Mouse (Mus musculus) right cerebral cortex, postnatal 10 days (tissue): ENCODE results near the gene Exosc9.
"Not testable (repeated sequence)": the region's sequence is repeated elsewhere in the genome, so short reads cannot be mapped to it uniquely, and the experiment has no call there.

ENCODE experiments used
- DNase-seq, 2 experiments: peaks; one replicate each; pipeline ENCODE4 v3.0.0; 2021; ENCODE audit warnings: low spot score in 2 of 2

Gene Exosc9

DNA sequence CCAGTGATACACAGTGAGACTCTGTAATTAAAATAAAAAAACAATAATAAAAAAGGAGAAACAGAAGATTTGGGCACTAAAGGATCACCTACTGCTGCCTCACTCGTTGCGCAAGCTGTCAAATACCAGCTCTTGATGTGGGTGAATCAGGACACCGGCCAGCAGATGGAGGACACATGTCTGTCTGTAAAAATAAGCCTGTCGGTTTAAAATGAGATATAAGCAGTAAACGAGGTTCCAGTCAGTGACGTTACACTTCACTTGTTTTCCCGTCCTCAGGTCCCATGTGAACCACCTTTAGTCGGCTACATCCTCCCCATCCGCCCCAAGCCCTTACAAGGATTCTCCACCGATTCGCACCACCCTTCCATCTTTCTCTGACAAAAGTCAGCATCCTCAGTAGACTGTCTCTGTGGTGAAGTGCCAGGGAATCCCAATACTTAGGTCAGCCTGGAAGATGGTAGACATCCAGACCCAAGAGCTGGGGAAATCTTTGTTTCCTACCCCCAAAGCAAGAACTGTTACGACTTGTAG lies 488 bp upstream of the Exosc9 start:
- DNase-seq: peak; percentile 35 to 57

DNA sequence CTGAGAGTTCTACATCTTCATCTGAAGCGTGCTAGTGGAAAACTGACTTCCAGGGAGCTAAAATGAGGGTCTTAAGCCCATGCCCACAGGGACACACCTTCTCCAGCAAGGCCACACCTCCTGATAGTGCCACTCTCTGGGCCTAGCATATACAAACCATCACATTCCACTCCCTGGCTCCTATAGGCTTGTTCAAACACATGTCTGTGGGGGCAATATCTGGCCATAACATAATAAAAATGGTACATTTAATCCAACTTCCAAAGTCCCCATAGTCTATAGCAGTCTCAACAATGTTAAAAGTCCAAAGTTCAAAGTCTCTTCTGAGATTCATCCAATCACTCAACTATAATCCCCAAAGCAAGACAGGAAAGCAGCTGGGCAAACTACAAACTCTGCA lies 5.2 kb downstream of the Exosc9 start:
- no peak for DNase-seq

DNA sequence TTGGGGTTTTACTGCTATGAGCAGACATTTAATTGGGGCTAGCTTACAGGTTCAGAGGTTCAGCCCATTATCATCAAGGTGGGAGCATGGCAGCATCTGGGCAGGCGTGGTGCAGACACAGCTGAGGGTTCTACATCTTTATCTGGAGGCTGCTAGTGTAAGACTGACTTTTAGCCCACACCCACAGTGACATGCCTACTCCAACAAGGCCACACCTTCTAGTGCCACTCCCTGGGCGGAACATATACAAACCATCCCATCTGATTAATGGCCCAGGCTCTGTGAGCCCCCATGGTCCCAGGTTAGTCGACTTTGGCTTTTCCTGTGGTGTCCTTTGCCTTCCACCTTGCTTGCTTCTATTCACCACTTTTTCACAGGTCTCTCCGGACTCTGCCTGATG lies 7.2 kb downstream of the Exosc9 start:
- DNase-seq: no peak

DNA sequence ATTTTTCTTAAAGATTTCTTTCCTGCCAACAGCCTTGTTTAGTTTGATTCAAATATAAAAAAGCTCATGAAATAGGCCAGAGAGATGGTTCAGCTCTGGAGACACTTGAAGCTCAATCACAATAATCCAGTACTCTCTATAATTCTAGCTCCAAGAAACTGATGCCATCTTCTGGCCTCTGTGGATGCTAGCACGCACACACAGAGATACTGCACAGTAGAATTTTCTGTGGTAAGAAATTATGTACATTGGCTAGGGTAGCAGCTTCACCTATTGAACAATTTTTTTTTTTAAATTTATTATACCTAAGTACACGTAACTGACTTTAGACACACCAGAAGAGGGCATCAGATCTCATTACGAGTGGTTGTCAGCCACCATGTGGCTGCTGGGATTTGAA lies 11.3 kb downstream of the Exosc9 start:
- no peak for DNase-seq

DNA sequence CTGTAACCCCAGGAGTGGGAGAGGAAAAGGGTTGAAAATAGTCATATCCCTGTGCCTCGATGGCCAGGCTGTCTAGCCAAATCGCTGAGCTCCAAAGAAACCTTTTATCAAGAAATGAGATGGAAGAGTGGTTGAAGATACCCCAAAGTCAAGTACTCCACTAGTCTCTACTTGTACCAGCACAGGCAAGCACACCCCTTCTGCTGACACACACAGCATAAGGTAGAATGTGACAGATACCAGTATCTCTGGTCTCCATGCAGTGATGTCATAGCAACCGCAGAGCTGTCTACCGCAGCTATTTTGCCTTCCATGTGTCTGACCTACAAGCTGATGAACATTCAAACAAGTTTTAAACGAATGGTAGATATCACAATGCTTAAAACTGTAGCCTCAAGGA lies 17.4 kb downstream of the Exosc9 start:
- no peak for DNase-seq

DNA sequence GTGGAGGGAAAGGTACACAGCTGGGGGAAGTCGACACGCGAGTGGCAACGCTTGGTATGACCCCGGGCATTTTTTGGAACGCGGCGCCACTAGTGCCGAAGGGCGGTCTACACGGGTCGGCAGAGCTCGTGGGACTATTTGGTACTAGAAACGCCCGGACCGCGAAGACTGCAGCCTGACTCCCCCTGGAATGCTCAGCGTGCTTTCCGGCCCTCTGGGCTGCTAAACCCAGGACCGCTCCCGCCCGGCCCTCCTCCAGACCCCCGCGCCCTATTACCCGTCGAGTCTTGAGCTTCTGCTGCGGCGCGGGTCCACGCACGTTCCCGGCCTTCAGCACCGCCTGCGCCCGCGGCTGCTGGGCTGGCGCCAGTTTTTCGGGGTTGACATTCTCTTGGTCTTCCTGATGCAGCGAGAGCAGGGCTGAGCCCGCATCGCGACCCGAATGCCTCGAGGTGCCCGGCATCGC lies 19.0 kb downstream of the Exosc9 start:
- DNase-seq: no peak

DNA sequence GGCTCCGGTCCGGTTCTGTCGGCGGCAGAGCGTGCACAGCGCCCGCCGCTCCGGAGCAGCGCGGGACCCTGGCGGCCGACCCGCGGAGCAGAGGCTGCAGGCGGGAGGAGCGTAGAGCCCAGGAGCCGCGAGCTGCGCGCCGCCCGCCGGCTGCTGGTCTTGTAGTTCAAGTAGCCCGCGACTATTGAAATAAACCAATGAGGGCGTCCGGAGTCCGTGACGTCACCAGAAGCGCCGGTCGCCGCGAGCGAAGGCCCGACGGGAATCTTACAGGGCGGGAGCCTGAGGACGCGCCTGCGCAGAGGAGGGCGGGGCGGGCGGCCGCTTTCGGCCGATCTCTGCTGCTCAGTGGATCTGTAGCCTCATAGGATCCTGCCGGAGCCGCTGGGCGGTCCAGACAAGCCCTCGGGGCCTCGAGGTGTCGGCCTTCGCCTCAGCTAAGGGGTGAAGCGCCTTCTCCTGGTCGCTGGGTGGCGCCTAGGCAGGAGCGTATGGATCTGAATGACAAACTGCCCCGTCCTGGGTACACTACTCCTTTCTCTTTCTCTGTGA lies 19.5 kb downstream of the Exosc9 start, which contains the start of gene Ccna2:
Gene Ccna2 (minus strand): TSS at position 324 of the 552 bp plus-strand sequence.
- peak; percentile 99 for DNase-seq

DNA sequence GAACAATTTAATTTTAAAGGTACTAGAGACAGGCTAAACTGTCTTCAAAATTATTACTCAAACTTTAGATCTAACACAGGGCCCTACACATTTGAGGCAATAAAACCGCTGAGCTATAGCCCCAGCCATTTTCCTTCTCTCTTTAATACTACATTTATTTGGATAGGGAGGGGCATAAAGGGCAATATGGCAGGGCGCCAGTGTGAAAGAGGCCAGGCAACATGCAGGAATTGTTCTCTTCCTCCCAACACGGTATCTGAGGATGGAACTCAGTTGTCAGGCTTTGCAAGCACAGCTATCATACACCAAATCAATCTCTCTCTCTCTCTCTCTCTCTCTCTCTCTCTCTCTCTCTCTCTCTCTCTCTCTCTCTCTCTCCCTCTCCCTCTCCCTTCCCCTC lies 46.4 kb downstream of the Exosc9 start:
- no peak for DNase-seq

DNA sequence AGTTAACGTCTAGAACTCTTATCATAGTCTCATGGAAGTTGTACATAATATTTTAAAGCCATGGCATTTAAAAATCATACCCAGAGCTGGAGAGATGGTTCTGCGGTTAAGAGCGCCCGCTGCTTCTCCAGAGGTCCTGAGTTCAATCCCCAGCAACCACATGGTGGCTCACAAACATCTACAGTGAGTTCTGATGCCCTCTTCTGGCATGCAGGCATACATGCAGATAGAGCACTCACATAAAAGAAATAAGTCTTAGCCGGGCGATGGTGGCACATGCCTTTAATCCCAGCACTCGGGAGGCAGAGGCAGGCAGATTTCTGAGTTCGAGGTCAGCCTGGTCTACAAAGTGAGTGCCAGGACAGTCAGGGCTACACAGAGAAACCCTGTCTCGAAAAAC lies 47.4 kb downstream of the Exosc9 start:
- not testable (repeated sequence) for DNase-seq

DNA sequence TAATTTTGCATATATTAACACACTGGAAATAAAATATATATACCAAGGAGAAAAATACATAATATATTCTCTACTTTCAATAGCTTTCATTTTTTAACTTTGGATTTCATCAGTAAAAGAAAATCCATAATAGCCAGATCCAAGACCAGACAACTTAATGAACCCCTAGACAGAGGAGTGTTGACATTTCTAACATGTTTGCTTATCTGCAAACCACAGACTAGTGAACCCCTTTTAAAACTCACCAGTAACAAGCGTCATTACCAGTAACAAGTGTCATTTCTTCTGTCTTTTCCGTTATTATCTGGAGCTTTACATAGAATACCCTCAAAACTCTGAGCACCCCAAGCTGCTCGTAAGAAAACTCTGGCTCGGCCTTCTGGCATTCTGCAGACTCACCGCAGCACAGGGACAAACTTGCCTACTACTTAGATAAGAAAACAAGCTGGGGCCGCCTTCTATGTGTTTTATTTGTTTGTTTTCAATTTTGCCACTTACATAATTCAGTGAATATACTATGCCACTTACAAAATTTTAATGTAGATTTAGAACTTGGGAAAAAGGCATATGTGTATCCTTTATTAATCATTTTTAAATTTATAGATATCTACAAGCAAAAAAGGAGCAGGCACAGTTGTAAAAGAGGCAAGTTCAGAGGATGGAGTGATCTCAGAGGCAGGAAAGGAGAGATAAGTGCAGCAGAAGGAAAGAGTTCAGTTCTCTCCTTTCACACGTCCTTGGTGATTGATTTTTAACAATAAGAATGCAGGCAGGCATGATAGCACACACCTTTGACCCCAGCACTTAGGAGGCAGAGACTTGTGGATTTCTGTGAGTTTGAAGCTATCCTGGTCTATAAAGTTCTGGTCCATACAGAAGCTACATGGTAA lies 53.7 kb downstream of the Exosc9 start:
- DNase-seq: no peak

DNA sequence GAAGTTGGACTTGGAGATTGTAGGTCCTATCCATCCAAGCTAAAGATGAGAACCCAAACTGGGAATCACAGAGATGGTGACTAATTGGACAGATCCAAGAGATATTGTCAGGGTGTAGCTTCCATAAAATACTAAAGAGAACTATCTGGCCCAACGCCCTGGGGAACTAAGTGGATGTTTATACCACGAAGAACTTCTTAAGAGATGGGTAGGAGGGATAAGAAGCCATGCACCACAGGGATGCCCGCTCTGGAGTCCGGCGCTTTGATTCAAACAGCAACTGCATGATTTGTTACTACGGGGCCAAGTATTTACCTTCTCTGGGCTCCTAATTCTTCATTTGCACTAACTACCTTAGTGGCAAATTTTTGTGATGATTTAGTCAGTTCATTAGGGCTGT lies 60.3 kb downstream of the Exosc9 start:
- DNase-seq: no peak

DNA sequence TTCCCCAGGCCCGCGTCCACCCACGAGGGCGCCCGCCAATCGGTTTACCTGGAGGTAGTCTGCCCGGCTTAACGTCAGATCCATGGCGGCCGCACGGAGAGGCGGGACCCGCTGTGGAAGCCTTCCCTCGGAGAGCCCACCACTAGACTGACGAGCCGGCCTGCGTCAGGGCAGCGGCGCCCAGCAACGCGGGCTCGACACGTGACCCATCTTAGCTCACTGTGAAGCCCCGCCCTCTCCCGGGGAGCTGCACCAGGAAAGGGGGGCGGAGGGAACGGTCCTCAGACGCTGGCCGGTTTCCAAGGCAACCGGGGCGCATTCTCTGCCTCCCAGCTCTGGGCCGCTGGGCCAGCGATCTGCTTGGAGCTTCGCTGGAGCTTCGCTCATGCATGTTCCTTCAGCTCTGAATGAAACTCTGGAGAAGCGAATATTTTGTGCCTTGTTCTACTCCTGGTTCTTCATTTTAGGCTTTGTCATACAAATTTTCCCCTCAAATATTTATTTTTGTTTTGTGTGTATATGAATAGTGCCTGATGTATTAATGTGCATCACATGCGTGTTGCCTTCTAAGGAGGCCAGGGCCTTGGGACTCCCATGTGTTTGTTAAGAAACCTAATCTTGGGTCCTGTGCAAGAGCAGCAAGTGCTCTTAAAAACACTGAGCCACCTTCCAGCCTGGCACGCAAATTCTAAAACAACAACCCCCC lies 60.9 kb downstream of the Exosc9 start, which contains the start of gene Bbs7:
Gene Bbs7 (minus strand): TSS at position 276 of the 706 bp plus-strand sequence.
- peak; percentile 98 to 99 for DNase-seq

DNA sequence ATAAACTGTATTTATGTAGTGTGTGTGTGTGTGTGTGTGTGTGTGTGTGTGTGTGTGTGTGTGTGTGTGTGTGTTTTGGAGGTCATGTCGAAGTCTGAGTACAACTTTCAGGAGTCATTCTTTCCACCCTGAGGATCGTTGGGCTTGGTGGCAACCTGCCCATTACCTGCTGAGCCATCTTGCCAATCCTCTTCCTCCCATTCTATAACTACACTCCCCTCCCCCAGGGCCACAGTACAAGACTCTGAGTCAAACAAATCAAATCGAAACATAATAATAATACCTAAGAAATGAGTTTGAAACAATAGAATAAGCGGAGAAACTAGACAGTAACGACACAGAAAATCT lies 61.5 kb downstream of the Exosc9 start:
- peak; percentile 35 to 42 for DNase-seq
